ENCODE assay signal across 14 mouse cellular contexts in the genomic region with DNA sequence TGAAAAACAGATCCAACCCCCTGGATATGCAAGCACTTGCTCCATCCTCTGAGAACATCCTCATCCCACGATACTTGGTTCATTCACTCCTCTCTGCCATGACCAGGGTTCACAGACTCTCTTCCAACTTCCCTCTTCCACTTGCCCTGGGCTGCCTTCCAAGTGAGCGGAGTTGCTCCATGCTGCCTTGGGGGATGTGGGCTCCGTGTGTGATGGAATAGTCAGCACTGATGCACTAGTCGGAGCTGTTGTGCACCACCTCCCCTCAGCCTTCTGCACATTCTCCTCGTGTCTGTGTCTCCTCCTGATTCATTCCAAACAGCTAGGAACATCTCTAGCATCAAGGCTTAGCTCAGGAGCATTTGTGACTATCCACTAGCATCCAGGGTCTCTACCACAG.
DNase-seq lines count a peak whose midpoint lies in the region; ATAC-seq and TF ChIP-seq lines count a peak whose summit lies in the region.
"Had no signal": no experiment of that assay in that cellular context is flagged by ENCODE, and none has a peak within 500 bp of the region (broad histone marks: within the 10 kb centered on the region; RNA-seq: fewer than 3 reads in every experiment).

No protein-coding gene starts in this region.

- H3K4me2 ChIP-seq in hindbrain, postnatal 0 days (ENCODE audit: low read depth, low read length): no peak overlapping the region
- H3K4me2 ChIP-seq in forebrain, embryonic 15.5 days (replicated peaks): no peak overlapping the region
- H3K4me2 ChIP-seq: liver, embryonic 13.5 days; neural tube, embryonic 12.5 days had no signal

- H3K9me3 ChIP-seq in hindbrain, postnatal 0 days (ENCODE audit: low read length): no peaks in the 10 kb centered on the region
- H3K9me3 ChIP-seq in hindbrain, embryonic 10.5 days: no peaks in the 10 kb centered on the region
- H3K9me3 ChIP-seq in forebrain, embryonic 15.5 days: no peaks in the 10 kb centered on the region
- H3K9me3 ChIP-seq: G1E; liver, embryonic 13.5 days; neural tube, embryonic 12.5 days had no signal

- no peaks in the 10 kb centered on the region for H3K4me1 ChIP-seq in hindbrain, postnatal 0 days (ENCODE audit: insufficient read depth, low read length)
- H3K4me1 ChIP-seq in hindbrain, embryonic 10.5 days (replicated peaks): no peaks in the 10 kb centered on the region
- H3K4me1 ChIP-seq in forebrain, embryonic 15.5 days: no peaks in the 10 kb centered on the region
- H3K4me1 ChIP-seq: liver, embryonic 13.5 days; neural tube, embryonic 12.5 days had no signal

- WGBS in hindbrain, postnatal 0 days: 64% methylated on average over 5 of the region's 5 CpGs
- 87% methylated on average over 5 of the region's 5 CpGs for WGBS in hindbrain, embryonic 10.5 days
- WGBS in forebrain, embryonic 15.5 days: 71% methylated on average over 5 of the region's 5 CpGs

- no peak overlapping the region for H3K4me3 ChIP-seq in hindbrain, postnatal 0 days (ENCODE audit: low read length)
- H3K4me3 ChIP-seq in hindbrain, embryonic 10.5 days: no peak overlapping the region
- H3K4me3 ChIP-seq in forebrain, embryonic 15.5 days: no peak overlapping the region
- H3K4me3 ChIP-seq: liver, embryonic 13.5 days; neural tube, embryonic 12.5 days had no signal

- no peak for TF ChIP-seq CTCF in hindbrain, postnatal 0 days (IDR thresholded peaks at IDR 0.05; ENCODE audit: low read depth)

- H3K27ac ChIP-seq in hindbrain, postnatal 0 days: no peak overlapping the region
- no peak overlapping the region for H3K27ac ChIP-seq in hindbrain, embryonic 10.5 days
- H3K27ac ChIP-seq in forebrain, embryonic 15.5 days (replicated peaks): no peak overlapping the region
- H3K27ac ChIP-seq: liver, embryonic 13.5 days; neural tube, embryonic 12.5 days had no signal

- ATAC-seq in hindbrain, postnatal 0 days: no peak
- no peak for ATAC-seq in forebrain, embryonic 15.5 days (replicated peaks)
- ATAC-seq: forebrain, embryonic 14.5 days had no signal

- no peaks in the 10 kb centered on the region for H3K27me3 ChIP-seq in hindbrain, postnatal 0 days (ENCODE audit: insufficient read depth, low read length)
- no peaks in the 10 kb centered on the region for H3K27me3 ChIP-seq in hindbrain, embryonic 10.5 days (ENCODE audit: insufficient read depth, poor library complexity, severe bottlenecking)
- H3K27me3 ChIP-seq in forebrain, embryonic 15.5 days: no peaks in the 10 kb centered on the region
- H3K27me3 ChIP-seq: liver, embryonic 13.5 days; neural tube, embryonic 12.5 days had no signal

- H3K9ac ChIP-seq in hindbrain, postnatal 0 days (replicated peaks; ENCODE audit: low read length): no peak overlapping the region
- no peak overlapping the region for H3K9ac ChIP-seq in forebrain, embryonic 15.5 days (replicated peaks)
- H3K9ac ChIP-seq: liver, embryonic 13.5 days; neural tube, embryonic 12.5 days had no signal

- H3K36me3 ChIP-seq in hindbrain, postnatal 0 days (ENCODE audit: insufficient read depth, low read length): no peaks in the 10 kb centered on the region
- H3K36me3 ChIP-seq in hindbrain, embryonic 10.5 days: no peaks in the 10 kb centered on the region
- H3K36me3 ChIP-seq in forebrain, embryonic 15.5 days: no peaks in the 10 kb centered on the region
- H3K36me3 ChIP-seq: liver, embryonic 13.5 days; neural tube, embryonic 12.5 days had no signal

- peak; percentile 48 for DNase-seq in hindbrain, postnatal 0 days (ENCODE audit: low spot score)
- DNase-seq in hindbrain, embryonic 10.5 days (ENCODE audit: low spot score): no peak
- peak; percentile 45 for DNase-seq in gastrocnemius, adult 18-20 months (ENCODE audit: low spot score)
- DNase-seq in heart, postnatal 4 days: peak; percentile 59
- peak; percentile 65 to 70 for DNase-seq in right cerebral cortex, adult 2 months (ENCODE audit: low spot score in 2 of 2)
- DNase-seq in thymus, postnatal 14 days: no peak
- no peak for DNase-seq in kidney, adult 8-10 months
- DNase-seq: kidney, adult 9 months; liver, embryonic 13.5 days; thymus, adult 18-20 months had no signal

Comparison
In these comparisons a context has a peak if more than half of its experiments do, and no peak if none do; other contexts are left out.
1. DNase-seq: peak in hindbrain, postnatal 0 days (single experiment), gastrocnemius, adult 18-20 months (single experiment), heart, postnatal 4 days (single experiment) and right cerebral cortex, adult 2 months (2 of 2); none in hindbrain, embryonic 10.5 days (single experiment), thymus, postnatal 14 days (single experiment) and kidney, adult 8-10 months (0 of 2).